Mouse (Mus musculus): ENCODE data around the gene Klrd1.

DNA sequence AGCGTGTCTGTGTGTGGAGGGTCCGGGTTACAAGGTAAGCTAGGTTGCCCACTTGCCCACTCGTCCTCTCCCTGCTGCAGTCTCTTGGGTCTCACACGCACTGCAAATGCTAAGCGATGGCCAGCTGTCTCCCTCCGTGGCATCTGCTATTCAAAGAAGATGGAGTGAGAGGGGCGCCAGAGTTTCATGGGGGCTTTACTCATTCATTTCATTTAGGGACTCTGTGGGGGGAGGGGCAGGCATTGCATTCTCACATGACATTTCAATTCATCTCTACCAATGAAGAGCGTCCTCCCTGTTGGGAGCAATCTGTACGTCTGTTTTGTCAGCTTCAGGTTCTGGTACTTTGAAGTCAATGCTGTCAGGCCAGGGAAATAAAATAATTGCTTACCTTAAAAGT is 49.7 kb upstream of the Klrd1 start:
- no peak for TF ChIP-seq CTCF (IDR thresholded peaks at IDR 0.05)
- no peak for TF ChIP-seq POLR2A (IDR thresholded peaks at IDR 0.05; ENCODE audit: insufficient read depth, low read depth, low read length)

Measured in heart, adult 2 months (tissue).